Mouse (Mus musculus) embryo, embryonic 10.5 days (tissue): ENCODE measurements around the gene Bcl11b.

Experiments used
- DNase-seq: peaks from one replicate; pipeline ENCODE4 v3.0.0-alpha.2; 2015; ENCODE audit warnings: low spot score

The Bcl11b gene

GRCm38 (mm10) chr12:108003483-108003882 is at the start of gene Bcl11b:
Gene Bcl11b, minus strand, starts transcription at chr12:108003602.
- DNase-seq: no peak

DNA sequence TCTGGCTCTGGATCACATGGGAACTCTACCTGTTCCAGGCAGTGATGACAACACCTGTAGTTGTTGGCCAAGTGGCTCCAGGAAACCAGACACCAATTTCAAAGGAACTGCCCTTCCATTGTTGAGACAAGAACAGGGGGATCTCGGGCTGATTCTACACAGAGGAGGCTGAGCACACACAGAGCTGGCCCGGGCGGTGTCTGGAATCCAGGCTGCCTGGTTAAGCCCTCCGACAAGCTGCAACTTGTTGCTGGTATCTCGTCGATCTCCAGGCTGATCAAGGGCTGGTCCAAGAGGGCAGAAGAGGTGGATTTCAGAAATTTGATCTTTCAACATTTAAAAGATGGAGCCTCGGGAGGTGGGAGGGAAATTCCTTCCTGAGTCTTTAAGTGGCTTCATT is 47.6 kb upstream of the Bcl11b start:
- DNase-seq: peak; percentile 22

- no peak for DNase-seq
Observed at GRCm38 (mm10) chr12:108049625-108050024, 46.2 kb upstream of the Bcl11b start.

DNA sequence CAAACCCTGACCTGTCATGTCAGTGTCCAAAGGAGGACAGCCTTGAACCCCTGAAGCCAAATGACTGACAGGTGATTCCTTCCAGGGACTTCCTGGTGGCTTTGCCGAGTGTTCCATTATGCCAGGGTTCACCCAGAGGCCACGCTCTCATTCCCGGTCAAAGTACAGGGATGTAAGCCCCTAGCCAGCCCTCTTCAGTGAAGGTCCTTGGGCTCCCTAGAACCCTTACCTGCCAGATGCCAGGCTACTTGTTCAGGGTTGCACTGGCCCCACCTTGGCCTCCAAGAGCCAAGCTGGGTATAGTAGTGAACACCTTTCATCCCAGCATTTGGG is 38.8 kb upstream of the Bcl11b start:
- DNase-seq: no peak

GRCm38 (mm10) chr12:108041571-108042238 is 38.3 kb upstream of the Bcl11b start:
- DNase-seq: peak; percentile 94

- DNase-seq: no peak
Observed at GRCm38 (mm10) chr12:108037446-108037845, 34.0 kb upstream of the Bcl11b start.

- no peak for DNase-seq
Observed at GRCm38 (mm10) chr12:108035412-108036078, 32.1 kb upstream of the Bcl11b start.

- DNase-seq: no peak
Observed at GRCm38 (mm10) chr12:108022835-108023615, 19.6 kb upstream of the Bcl11b start.

DNA sequence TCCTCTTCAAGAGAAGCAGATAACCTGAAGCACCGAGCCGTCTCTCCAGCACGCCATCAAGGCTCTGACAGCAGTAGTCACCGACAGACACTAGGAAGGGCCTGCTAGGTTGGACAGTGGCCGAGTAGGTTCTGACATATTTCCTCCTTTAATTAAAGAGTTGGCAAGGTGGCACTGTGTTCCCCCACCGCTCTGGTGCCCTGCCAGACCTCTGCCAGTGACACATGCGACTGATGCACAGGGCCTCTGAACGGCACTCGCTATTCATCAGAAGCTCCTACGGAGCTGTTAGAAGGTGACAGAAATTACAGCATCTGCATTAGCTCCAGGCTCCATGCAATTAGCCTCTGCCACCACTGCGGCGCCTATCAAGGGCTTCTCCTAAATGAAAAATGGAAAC is 8.6 kb upstream of the Bcl11b start:
- DNase-seq: no peak

DNA sequence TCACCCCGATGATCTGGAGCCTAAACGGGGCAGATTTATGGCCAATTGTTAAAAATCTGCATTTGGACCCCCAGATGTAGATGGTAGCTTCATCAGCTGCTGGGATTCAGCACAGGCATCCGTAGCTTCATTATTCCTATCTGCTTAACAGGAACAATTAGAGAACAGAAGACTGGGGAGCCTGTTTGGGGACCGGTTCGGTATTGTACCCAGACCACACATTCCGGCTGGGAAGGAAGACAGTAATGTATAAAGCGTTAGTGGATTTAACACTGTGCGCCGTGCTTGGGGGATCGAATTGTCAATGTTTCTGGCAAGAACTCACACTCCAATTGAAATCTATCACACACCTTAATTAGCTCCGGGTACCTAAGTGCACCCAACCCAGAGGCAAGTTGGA is 6.9 kb upstream of the Bcl11b start:
- DNase-seq: no peak

DNA sequence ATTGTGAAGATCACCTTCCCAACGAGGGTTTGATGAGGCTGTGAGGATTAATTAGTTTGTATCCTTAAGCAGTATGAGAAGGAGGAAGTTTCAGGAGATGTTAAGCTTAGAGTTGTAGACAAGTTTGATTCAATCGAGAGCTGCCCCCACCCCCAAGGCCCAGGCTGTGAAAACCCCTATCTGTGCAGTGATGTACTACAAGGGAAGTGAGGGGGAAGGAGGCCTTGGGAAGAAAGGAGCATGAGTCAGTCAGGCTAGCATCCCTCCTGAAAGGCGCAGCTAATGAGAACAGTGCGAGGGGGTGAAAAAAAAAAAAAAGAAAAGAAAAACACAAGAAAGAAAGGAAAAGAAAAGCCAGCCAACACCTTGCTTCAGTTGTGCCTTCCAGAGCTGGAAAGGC is 5.8 kb upstream of the Bcl11b start:
- DNase-seq: no peak

DNA sequence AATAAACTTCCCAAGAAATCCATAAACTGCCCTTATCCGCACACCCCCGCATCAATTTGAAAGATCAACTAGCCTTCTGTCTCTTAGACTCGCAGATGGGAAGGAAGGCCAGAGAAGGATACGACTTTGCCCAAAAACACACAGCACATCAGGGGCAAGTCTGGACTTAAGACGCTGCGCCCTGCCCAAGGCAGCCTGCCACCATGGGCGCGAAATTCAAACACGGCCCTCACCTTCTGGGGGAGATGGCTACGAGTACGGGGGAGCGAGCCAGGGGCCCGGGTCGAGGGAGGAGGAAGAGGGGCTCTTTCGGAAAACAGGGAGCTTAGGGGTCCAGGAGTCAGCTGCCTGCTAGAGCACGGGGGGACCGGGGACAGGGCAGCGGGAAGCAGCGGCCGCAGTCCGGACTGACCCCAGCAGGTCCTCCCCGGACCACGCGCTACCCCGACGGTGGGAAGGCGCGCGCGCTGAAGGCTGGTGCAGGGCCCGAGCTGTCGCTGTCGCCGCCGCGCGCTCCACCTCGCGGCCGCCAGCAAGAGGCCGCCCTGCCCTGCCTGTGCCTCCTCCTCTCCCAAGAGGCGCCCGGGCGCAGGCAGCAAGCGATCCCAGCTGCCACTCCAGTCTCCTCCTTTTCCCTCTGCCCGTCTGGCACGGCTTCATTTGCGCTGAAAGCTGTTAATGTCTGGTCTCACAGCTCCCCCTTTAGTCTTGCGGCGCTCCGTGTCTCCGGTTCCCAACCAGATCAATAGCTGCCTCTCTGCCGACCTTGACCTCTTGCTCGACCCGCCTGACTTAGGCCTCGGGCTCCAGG is 2.6 kb upstream of the Bcl11b start:
- peak; percentile 94 for DNase-seq

- DNase-seq: peak; percentile 58
Observed at GRCm38 (mm10) chr12:108005488-108005800, 2.0 kb upstream of the Bcl11b start.

- peak; percentile 77 for DNase-seq
Observed at GRCm38 (mm10) chr12:108004701-108005487, 1.5 kb upstream of the Bcl11b start.

- peak; percentile 99 for DNase-seq
Observed at GRCm38 (mm10) chr12:108003928-108004327, 526 bp upstream of the Bcl11b start.

GRCm38 (mm10) chr12:108002436-108003189 is 789 bp downstream of the Bcl11b start:
- peak; percentile 74 for DNase-seq

GRCm38 (mm10) chr12:108001652-108002340 is 1.6 kb downstream of the Bcl11b start:
- peak; percentile 68 for DNase-seq

GRCm38 (mm10) chr12:108000715-108001080 is 2.7 kb downstream of the Bcl11b start:
- no peak for DNase-seq

DNA sequence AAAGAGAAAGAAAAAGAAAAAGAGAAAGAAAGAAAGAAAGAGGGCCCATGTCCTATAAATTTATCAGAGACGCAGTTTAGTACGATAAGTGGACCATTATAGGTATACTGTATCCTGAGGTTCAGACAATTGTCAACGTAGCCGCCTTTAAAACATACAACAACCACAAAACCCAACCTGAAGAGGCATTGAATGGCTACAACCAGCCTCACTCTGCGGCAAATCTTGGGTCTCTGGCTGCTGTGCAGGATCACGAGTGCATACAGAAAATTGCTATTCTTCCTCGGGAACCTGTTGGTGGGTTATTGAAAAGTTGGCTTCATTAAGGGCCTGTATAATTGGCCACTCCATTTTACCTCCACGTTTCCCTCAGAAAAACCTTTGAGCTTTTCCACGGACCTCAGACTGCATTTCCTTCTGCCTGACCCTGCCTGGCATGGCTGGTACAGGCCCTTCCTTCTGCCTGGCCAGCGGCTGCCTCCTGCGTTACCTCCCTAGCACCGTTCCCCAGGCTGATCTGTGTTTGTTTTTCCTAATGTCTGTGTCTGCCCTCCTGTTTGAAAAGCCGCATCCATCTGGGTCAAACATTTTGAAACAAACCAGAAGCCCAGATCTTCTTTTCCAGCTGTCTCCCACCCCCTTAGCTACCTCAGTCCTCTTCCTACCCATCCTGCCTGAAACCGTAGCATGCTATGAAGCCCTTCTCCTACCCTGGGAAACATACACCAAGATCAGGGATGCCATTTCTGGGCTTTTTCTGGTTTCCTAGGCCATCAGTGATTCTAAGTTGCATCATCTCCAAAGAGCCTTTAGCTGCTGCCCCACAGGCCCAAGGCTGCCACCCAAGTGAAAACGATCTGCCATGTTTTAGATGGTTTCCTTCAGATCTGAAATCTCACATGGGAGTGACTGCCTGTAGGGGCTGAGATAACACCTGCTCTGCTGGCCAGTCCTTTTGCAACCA is 3.4 kb downstream of the Bcl11b start:
- no peak for DNase-seq
